Mouse (Mus musculus) gastrocnemius, postnatal 36 days (tissue): ENCODE measurements at regions not wholly inside any gene's neighbourhood (a gene's known extent, or its start where the extent isn't known, plus 50 kb on each side); places are given as distances from the start of the nearest gene placed in this dataset.

ENCODE experiments used
- DNase-seq, 2 experiments: peaks; one replicate each; pipeline ENCODE4 v3.0.0; 2022
- intact Hi-C: fragments of 180-260 bp; cut with DNase I; formaldehyde crosslinking; loops from one replicate; pipeline ENCODE4 v1.15.1; 2025

- intact Hi-C loops: loop anchor here (2.0 to 10.0 kb wide), 3 partner anchors 207 to 445 kb away; no protein-coding TSS in a partner anchor
- DNase-seq: peak; percentile 18 to 42
These were observed 187.9 kb upstream of the Il12b start for GRCm38 (mm10) chr11:44211871-44212441.

- intact Hi-C loops: loop anchor here (5.0 to 10.0 kb wide), 2 partner anchors 209 to 447 kb away; no protein-coding TSS in a partner anchor
- DNase-seq: no peak
These were observed 185.8 kb upstream of the Il12b start for GRCm38 (mm10) chr11:44214095-44214494.

- intact Hi-C loops: loop anchor here (10.0 kb wide), 1 partner anchor 212 kb away; no protein-coding TSS in a partner anchor
- no peak for DNase-seq
These were observed 183.5 kb upstream of the Il12b start for GRCm38 (mm10) chr11:44216346-44216745.

- no peak for DNase-seq
- intact Hi-C loops: loop anchor here (10.0 kb wide), 1 partner anchor 215 kb away; no protein-coding TSS in a partner anchor
These were observed 179.9 kb upstream of the Il12b start for GRCm38 (mm10) chr11:44219971-44220370.

GRCm38 (mm10) chr11:44229996-44230395 lies 169.9 kb upstream of the Il12b start:
- intact Hi-C loops: no loop called here
- DNase-seq: peak; percentile 7 to 19

- intact Hi-C loops: no loop called here
- no peak for DNase-seq
These were observed 164.4 kb upstream of the Il12b start for GRCm38 (mm10) chr11:44235456-44235855.

- DNase-seq: no peak
- intact Hi-C loops: no loop called here
These were observed 161.8 kb upstream of the Il12b start for GRCm38 (mm10) chr11:44238051-44238450.

GRCm38 (mm10) chr11:44238598-44238997 lies 161.3 kb upstream of the Il12b start:
- intact Hi-C loops: no loop called here
- no peak for DNase-seq

- intact Hi-C loops: no loop called here
- no peak for DNase-seq
These were observed 156.7 kb upstream of the Il12b start for GRCm38 (mm10) chr11:44243184-44243583.

GRCm38 (mm10) chr11:44251821-44252220 lies 148.0 kb upstream of the Il12b start:
- no peak for DNase-seq
- intact Hi-C loops: no loop called here

- no peak for DNase-seq
These were observed 139.3 kb upstream of the Il12b start for GRCm38 (mm10) chr11:44260376-44261111.

GRCm38 (mm10) chr11:44261657-44262056 lies 138.2 kb upstream of the Il12b start:
- intact Hi-C loops: no loop called here

More at GRCm38 (mm10) chr11:44260376-44261111, 139.3 kb upstream of the Il12b start:
- intact Hi-C loops: no loop called here

GRCm38 (mm10) chr11:44262571-44262970 lies 137.3 kb upstream of the Il12b start:
- DNase-seq: no peak
- intact Hi-C loops: no loop called here

More at GRCm38 (mm10) chr11:44261657-44262056, 138.2 kb upstream of the Il12b start:
- no peak for DNase-seq

GRCm38 (mm10) chr11:44272268-44272667 lies 127.6 kb upstream of the Il12b start:
- intact Hi-C loops: no loop called here
- no peak for DNase-seq

- DNase-seq: no peak
- intact Hi-C loops: no loop called here
These were observed 121.2 kb upstream of the Il12b start for GRCm38 (mm10) chr11:44278521-44279208.

GRCm38 (mm10) chr11:44285961-44286360 lies 113.9 kb upstream of the Il12b start:
- no peak for DNase-seq
- intact Hi-C loops: no loop called here

GRCm38 (mm10) chr11:44288825-44289224 lies 111.0 kb upstream of the Il12b start:
- intact Hi-C loops: no loop called here

GRCm38 (mm10) chr11:44303786-44304185 lies 96.1 kb upstream of the Il12b start:
- no peak for DNase-seq
- intact Hi-C loops: no loop called here

More at GRCm38 (mm10) chr11:44288825-44289224, 111.0 kb upstream of the Il12b start:
- DNase-seq: no peak

- no peak for DNase-seq
- intact Hi-C loops: loop anchor here (10.0 kb wide), 1 partner anchor 211 kb away; no protein-coding TSS in a partner anchor
These were observed 83.8 kb upstream of the Il12b start for GRCm38 (mm10) chr11:44316061-44316460.

- no peak for DNase-seq
- intact Hi-C loops: loop anchor here (10.0 kb wide), 1 partner anchor 214 kb away; no protein-coding TSS in a partner anchor
These were observed 80.7 kb upstream of the Il12b start for GRCm38 (mm10) chr11:44319136-44319535.

- intact Hi-C loops: no loop called here
- peak in 1 of 2 experiments; percentile 7 for DNase-seq
These were observed 76.5 kb upstream of the Il12b start for GRCm38 (mm10) chr11:44323314-44323713.
